Mouse (Mus musculus): ENCODE measurements at regions not wholly inside any gene's neighbourhood (a gene's known extent, or its start where the extent isn't known, plus 50 kb on each side); places are given as distances from the start of the nearest gene placed in this dataset.

- Histone ChIP-seq H3K9ac (replicated peaks; ENCODE audit: low read length) (no peak overlapping the region), H3K36me3 (ENCODE audit: insufficient read depth, low read length) (no peaks in the 10 kb centered on the region), H3K27ac (no peak overlapping the region), H3K4me3 (ENCODE audit: low read length) (no peak overlapping the region), H3K4me1 (ENCODE audit: insufficient read depth, low read length) (no peaks in the 10 kb centered on the region), H3K9me3 (ENCODE audit: low read length) (no peaks in the 10 kb centered on the region), H3K27me3 (ENCODE audit: insufficient read depth, low read length) (no peaks in the 10 kb centered on the region), H3K4me2 (ENCODE audit: low read depth, low read length) (no peak overlapping the region)
- no peak for DNase-seq (ENCODE audit: low spot score)
- ATAC-seq: 0 out of 2 replicates have a peak, but pooled peaks have one; percentile 36
- 39% methylated on average over 6 of the region's 6 CpGs for WGBS
- TF ChIP-seq CTCF (IDR thresholded peaks at IDR 0.05; ENCODE audit: low read depth): no peak
Measured at GRCm38 (mm10) chr2:19146289-19146688, 52.8 kb upstream of the Armc3 start.

- Histone ChIP-seq H3K27me3 (ENCODE audit: insufficient read depth, low read length) (no peaks in the 10 kb centered on the region), H3K4me3 (ENCODE audit: low read length) (no peak overlapping the region), H3K9me3 (ENCODE audit: low read length) (no peaks in the 10 kb centered on the region), H3K27ac (no peak overlapping the region), H3K4me1 (ENCODE audit: insufficient read depth, low read length) (no peaks in the 10 kb centered on the region), H3K36me3 (ENCODE audit: insufficient read depth, low read length) (no peaks in the 10 kb centered on the region), H3K9ac (replicated peaks; ENCODE audit: low read length) (no peak overlapping the region), H3K4me2 (ENCODE audit: low read depth, low read length) (no peak overlapping the region)
- TF ChIP-seq CTCF (IDR thresholded peaks at IDR 0.05; ENCODE audit: low read depth): no peak
- DNase-seq (ENCODE audit: low spot score): no peak
- 34% methylated on average over 5 of the region's 5 CpGs for WGBS
- peak; percentile 50; the same call in 1 of the 2 replicates for ATAC-seq
Measured at GRCm38 (mm10) chr2:19148812-19149211, 50.3 kb upstream of the Armc3 start.
